Mouse (Mus musculus) kidney, adult 9 months (tissue): Measurements from ENCODE around the gene Syn2.

Source experiments
- DNase-seq: peaks from one replicate; pipeline ENCODE4 v3.0.0; 2022

The Syn2 gene

GRCm38 (mm10) chr6:115251531-115251985, 116.9 kb downstream of the Syn2 start:
- no peak for DNase-seq

- no peak for DNase-seq
Measured at GRCm38 (mm10) chr6:115252099-115252873, 117.6 kb downstream of the Syn2 start, which contains the start of gene Timp4. Gene Timp4, minus strand, starts transcription at chr6:115252205.

GRCm38 (mm10) chr6:115255171-115255570, 120.5 kb downstream of the Syn2 start:
- no peak for DNase-seq

GRCm38 (mm10) chr6:115260507-115260906, 125.8 kb downstream of the Syn2 start:
- DNase-seq = no peak

GRCm38 (mm10) chr6:115266791-115267190, 132.1 kb downstream of the Syn2 start:
- no peak for DNase-seq

- DNase-seq = peak; percentile 80
Measured at GRCm38 (mm10) chr6:115267916-115268315, 133.2 kb downstream of the Syn2 start.

- no peak for DNase-seq
Measured at GRCm38 (mm10) chr6:115268551-115269385, 134.1 kb downstream of the Syn2 start.

- no peak for DNase-seq
Measured at GRCm38 (mm10) chr6:115269561-115269960, 134.9 kb downstream of the Syn2 start.

GRCm38 (mm10) chr6:115270085-115270484, 135.4 kb downstream of the Syn2 start:
- DNase-seq = no peak

GRCm38 (mm10) chr6:115271326-115271725, 136.6 kb downstream of the Syn2 start:
- no peak for DNase-seq

GRCm38 (mm10) chr6:115271866-115272271, 137.2 kb downstream of the Syn2 start:
- peak; percentile 55 for DNase-seq

GRCm38 (mm10) chr6:115273346-115273745, 138.6 kb downstream of the Syn2 start:
- no peak for DNase-seq

- no peak for DNase-seq
Measured at GRCm38 (mm10) chr6:115274705-115275104, 140.0 kb downstream of the Syn2 start.

- no peak for DNase-seq
Measured at GRCm38 (mm10) chr6:115275116-115275815, 140.6 kb downstream of the Syn2 start.

GRCm38 (mm10) chr6:115278086-115278485, 143.4 kb downstream of the Syn2 start:
- no peak for DNase-seq

GRCm38 (mm10) chr6:115279639-115280038, 144.9 kb downstream of the Syn2 start:
- no peak for DNase-seq

- no peak for DNase-seq
Measured at GRCm38 (mm10) chr6:115284153-115284552, 149.5 kb downstream of the Syn2 start.

GRCm38 (mm10) chr6:115286441-115286840, 151.7 kb downstream of the Syn2 start:
- DNase-seq = no peak

GRCm38 (mm10) chr6:115288223-115288622, 153.5 kb downstream of the Syn2 start:
- DNase-seq = no peak

- no peak for DNase-seq
Measured at GRCm38 (mm10) chr6:115290561-115290960, 155.9 kb downstream of the Syn2 start.

GRCm38 (mm10) chr6:115291068-115291467, 156.4 kb downstream of the Syn2 start:
- DNase-seq = no peak

- no peak for DNase-seq
Measured at GRCm38 (mm10) chr6:115291823-115292222, 157.1 kb downstream of the Syn2 start.

- DNase-seq = no peak
Measured at GRCm38 (mm10) chr6:115292621-115293020, 157.9 kb downstream of the Syn2 start.
